Comparison of ENCODE assay signal across 7 mouse cellular contexts in genomic region chr5:118036888-118037797, GRCm38 (mm10). TPM values are rescaled to one million over a fixed set of nuclear protein-coding genes. Genes with fewer than 3 reads are reported as not detected.
DNase-seq lines count a peak whose midpoint lies in the region; ATAC-seq and TF ChIP-seq lines count a peak whose summit lies in the region.

No protein-coding gene starts in this region.

- ATAC-seq in megakaryocyte, adult 5-6 weeks (ENCODE audit: poor library complexity, severe bottlenecking): no peak
- peak; percentile 64 for ATAC-seq in activated CD4-positive, CD25-positive, alpha-beta regulatory T cell, adult 4 months
- no peak for ATAC-seq in forebrain, embryonic 11.5 days (replicated peaks; ENCODE audit: low FRiP score)

- H3K4me3 ChIP-seq in megakaryocyte, embryonic 14.5 days (replicated peaks): peak overlapping the region; percentile 84
- no peak overlapping the region; the same call in 1 of the 2 replicates for H3K4me3 ChIP-seq in forebrain, embryonic 11.5 days (ENCODE audit: low read depth, low read length)
- H3K4me3 ChIP-seq in myocyte: no peak overlapping the region
- H3K4me3 ChIP-seq in kidney, adult 2 months (ENCODE audit: insufficient read depth, low read depth, low read length): no peak overlapping the region

- H3K9me3 ChIP-seq in megakaryocyte, embryonic 14.5 days: no peaks in the 10 kb centered on the region
- H3K9me3 ChIP-seq in forebrain, embryonic 11.5 days (ENCODE audit: control insufficient read depth, low read length): no peaks in the 10 kb centered on the region

- H3K36me3 ChIP-seq in megakaryocyte, embryonic 14.5 days (replicated peaks; ENCODE audit: low read length): peaks cover 73% of the 10 kb centered on the region
- H3K36me3 ChIP-seq in forebrain, embryonic 11.5 days (ENCODE audit: control insufficient read depth, insufficient read depth, low read length): no peaks in the 10 kb centered on the region
- H3K36me3 ChIP-seq in myocyte (ENCODE audit: control insufficient read depth, insufficient read depth): no peaks in the 10 kb centered on the region
- no peaks in the 10 kb centered on the region for H3K36me3 ChIP-seq in kidney, adult 2 months (ENCODE audit: control insufficient read depth, insufficient read depth, low read length)

- H3K4me2 ChIP-seq in forebrain, embryonic 11.5 days (ENCODE audit: low read depth, low read length, severe bottlenecking): peak overlapping the region; percentile 35; the same call in 1 of the 2 replicates
- H3K4me2 ChIP-seq in myocyte (ENCODE audit: low read depth): peak overlapping the region; percentile 35

- no peak for DNase-seq in forebrain, embryonic 11.5 days (ENCODE audit: low spot score)
- DNase-seq in embryo, embryonic 11 days: no peak
- no peak for DNase-seq in kidney, adult 2 months

- H3K79me2 ChIP-seq in myocyte (ENCODE audit: control insufficient read depth, insufficient read depth): no peaks in the 10 kb centered on the region

- TF ChIP-seq POLR2A in myocyte (IDR thresholded peaks at IDR 0.05; ENCODE audit: insufficient read length, low read depth): no peak
- no peak for TF ChIP-seq POLR2A in kidney, adult 2 months (IDR thresholded peaks at IDR 0.05; ENCODE audit: low read depth, low read length)

- WGBS in forebrain, embryonic 11.5 days: 42% methylated on average over 25 of the region's 25 CpGs
- WGBS in kidney, adult 2 months: 42% methylated on average over 25 of the region's 25 CpGs

- H3K27ac ChIP-seq in forebrain, embryonic 11.5 days (ENCODE audit: low read depth, low read length): 0 out of 2 replicates have a peak overlapping the region, but pooled peaks have one; percentile 18
- H3K27ac ChIP-seq in kidney, adult 2 months (ENCODE audit: insufficient read depth, low read depth, low read length): no peak overlapping the region

- peak overlapping the region; percentile 27; the same call in 1 of the 2 replicates for H3K9ac ChIP-seq in forebrain, embryonic 11.5 days (ENCODE audit: low read length)

- no peak for TF ChIP-seq CTCF in kidney, adult 2 months (conservative IDR thresholded peaks at IDR 0.05; ENCODE audit: insufficient read depth, insufficient read length, low read depth, low read length)

- H3ac ChIP-seq in myocyte (ENCODE audit: control insufficient read depth, insufficient read length): no peak overlapping the region

- no peaks in the 10 kb centered on the region for H3K27me3 ChIP-seq in megakaryocyte, embryonic 14.5 days (replicated peaks)
- H3K27me3 ChIP-seq in forebrain, embryonic 11.5 days (ENCODE audit: control insufficient read depth, insufficient read depth, low read length): no peaks in the 10 kb centered on the region
- H3K27me3 ChIP-seq in myocyte (ENCODE audit: control insufficient read depth, insufficient read depth, insufficient read length): no peaks in the 10 kb centered on the region
- no peaks in the 10 kb centered on the region for H3K27me3 ChIP-seq in kidney, adult 2 months (replicated peaks; ENCODE audit: control insufficient read depth, insufficient read depth, low read length)

- H3K4me1 ChIP-seq in megakaryocyte, embryonic 14.5 days: peaks cover 81% of the 10 kb centered on the region
- peaks cover 4% of the 10 kb centered on the region; the same call in 1 of the 2 replicates for H3K4me1 ChIP-seq in forebrain, embryonic 11.5 days (replicated peaks; ENCODE audit: control insufficient read depth, insufficient read depth, low read length)
- 0 out of 2 replicates have a peak, but pooled peaks cover 2% of the 10 kb centered on the region for H3K4me1 ChIP-seq in kidney, adult 2 months (ENCODE audit: control insufficient read depth, insufficient read depth, low read length)

TF ChIP-seq in myocyte, 11 proteins besides CTCF, POLR2A, EP300 and RAD21:
- no peak for TF ChIP-seq TCF12 (IDR thresholded peaks at IDR 0.05; ENCODE audit: insufficient read depth, poor library complexity, severe bottlenecking)
- no peak for TF ChIP-seq SRF (IDR thresholded peaks at IDR 0.05; ENCODE audit: control insufficient read depth, insufficient read length, low read depth)
- TF ChIP-seq USF1 (IDR thresholded peaks at IDR 0.05; ENCODE audit: low read depth): no peak
- no peak for TF ChIP-seq MAX (IDR thresholded peaks at IDR 0.05; ENCODE audit: low read depth)
- TF ChIP-seq POLR2AphosphoS2 (IDR thresholded peaks at IDR 0.05; ENCODE audit: insufficient read length, low read depth): no peak
- no peak for TF ChIP-seq TCF3 (IDR thresholded peaks at IDR 0.05; ENCODE audit: insufficient read length, low read depth)
- no peak for TF ChIP-seq MYOG (IDR thresholded peaks at IDR 0.05; ENCODE audit: control insufficient read depth in 1 of 3, insufficient read depth in 1 of 3, insufficient read length in 2 of 3, low read depth in 2 of 3)
- no peak for TF ChIP-seq MYOD1 (IDR thresholded peaks at IDR 0.05; ENCODE audit: control insufficient read depth in 1 of 3, insufficient read length in 2 of 3, low read depth in 2 of 3)
- TF ChIP-seq E2F4 (IDR thresholded peaks at IDR 0.05; ENCODE audit: insufficient read depth): no peak
- TF ChIP-seq REST (IDR thresholded peaks at IDR 0.05; ENCODE audit: insufficient read depth, insufficient read length): no peak
- no peak for TF ChIP-seq CEBPB (IDR thresholded peaks at IDR 0.05; ENCODE audit: insufficient read depth, poor library complexity, severe bottlenecking)

RNA-seq across cellular contexts. Expression of gene Tesc, which starts 9.6 kb away (rescaled TPM):
- 940 and 1,036 TPM in 2 replicates for polyA plus RNA-seq in megakaryocyte, embryonic 14.5 days (2012; ENCODE audit: insufficient read depth, low replicate concordance)
- total RNA-seq in megakaryocyte, adult 5-6 weeks (2015): 1.8 and 4.2 TPM in 2 replicates
- 2.2 and 2.4 TPM in 2 replicates for total RNA-seq in megakaryocyte, adult 5-6 weeks (2017)
- polyA plus RNA-seq in activated CD4-positive, CD25-positive, alpha-beta regulatory T cell, adult 4 months (2017; shearing (Covaris generic)): 1 to 10 TPM; 6.5 to 7.7 TPM
- 0.91 and 1.8 TPM in 2 replicates for polyA plus RNA-seq in forebrain, embryonic 11.5 days (2014; fragmentation: Nextera tagmentation; extraction: Ambion mirVana)
- 3.1 TPM for polyA plus RNA-seq in myocyte (2012; fragmentation: generic; extraction: Trizol)
- 33.3 and 38.1 TPM in 2 replicates for polyA plus RNA-seq in kidney, adult 2 months (2012; rRNA removed)

Comparison
In these comparisons a context has a peak if more than half of its experiments do, and no peak if none do; other contexts are left out.
1. RNA of gene Tesc, which starts 9.6 kb away (polyA plus RNA-seq): 940 to 1,036 TPM in megakaryocyte, embryonic 14.5 days; 33.3 to 38.1 TPM in kidney, adult 2 months, 6.5 to 7.7 TPM in activated CD4-positive, CD25-positive, alpha-beta regulatory T cell, adult 4 months, 3.1 TPM in myocyte (single experiment) and 0.91 to 1.8 TPM in forebrain, embryonic 11.5 days; every median in the first group is over 10 times any median in the second.